Mouse (Mus musculus): ENCODE measurements around the gene Cobl. TPM values are rescaled to one million over a fixed set of nuclear protein-coding genes. Genes with fewer than 3 reads are reported as not detected.
A peak's percentile ranks its signal among the peaks of the same experiment; 100 is the strongest.

Gene Cobl
- polyA plus RNA-seq, 1 experiment from 2014 or later, result 8.2 TPM

DNA sequence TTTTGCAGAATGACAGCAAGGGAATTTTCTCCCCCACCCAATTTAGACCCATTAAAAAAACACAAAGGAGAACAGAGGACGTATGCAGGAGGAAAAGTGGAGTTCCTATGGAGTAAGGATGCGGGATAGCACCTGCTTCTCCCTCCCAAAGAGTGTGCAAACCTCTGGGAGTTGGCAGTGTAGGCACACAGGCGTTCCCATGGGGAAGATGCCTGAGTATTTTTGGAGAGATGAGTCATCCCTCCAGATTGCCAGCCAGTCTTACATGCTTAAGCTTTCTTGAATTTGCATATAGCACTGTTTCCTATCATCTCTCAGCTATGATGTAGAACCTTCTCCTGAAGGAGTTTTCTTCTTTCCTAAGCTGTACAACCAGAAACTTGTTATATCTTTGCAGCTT lies 70.6 kb downstream of the Cobl start:
- Histone ChIP-seq H3K9me3 (ENCODE audit: control insufficient read depth, low read length) (no peaks in the 10 kb centered on the region), H3K4me2 (no peak overlapping the region), H3K27ac (ENCODE audit: low read depth, low read length) (no peak overlapping the region), H3K36me3 (ENCODE audit: control insufficient read depth, insufficient read depth, low read length) (no peaks in the 10 kb centered on the region), H3K4me3 (ENCODE audit: low read depth, low read length) (no peak overlapping the region), H3K27me3 (replicated peaks; ENCODE audit: control insufficient read depth, insufficient read depth, low read length) (no peaks in the 10 kb centered on the region), H3K4me1 (replicated peaks; ENCODE audit: control insufficient read depth, insufficient read depth, low read length) (no peaks in the 10 kb centered on the region), H3K9ac (ENCODE audit: low read depth, low read length) (no peak overlapping the region)
- no peak for ATAC-seq (replicated peaks; ENCODE audit: low FRiP score)
- 59% methylated on average over 3 of the region's 3 CpGs for WGBS
- DNase-seq (ENCODE audit: low spot score), result no peak

DNA sequence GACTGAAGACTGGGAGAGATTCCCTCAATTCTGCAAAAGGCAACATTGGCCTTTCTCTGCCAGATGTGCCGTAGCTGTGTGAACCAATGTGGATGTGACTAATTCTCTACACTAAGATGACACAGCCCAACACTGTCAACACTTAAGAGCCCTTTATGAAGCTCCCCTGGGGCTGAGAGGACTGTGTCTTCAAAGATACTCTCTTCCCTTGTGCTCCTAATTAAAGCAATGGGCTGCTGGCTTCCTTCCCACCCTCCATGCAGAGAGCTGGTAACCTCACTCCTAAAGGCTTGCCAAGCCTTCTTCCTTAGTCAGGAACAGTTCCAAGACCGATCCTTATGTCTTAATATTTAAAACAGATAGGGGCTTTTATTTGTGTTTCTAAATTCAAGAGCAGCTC lies 79.9 kb downstream of the Cobl start:
- H3K4me2 ChIP-seq, result no peak overlapping the region
- H3K9me3 ChIP-seq (ENCODE audit: control insufficient read depth, low read length), result no peaks in the 10 kb centered on the region
- ATAC-seq (replicated peaks; ENCODE audit: low FRiP score) (no peak), DNase-seq (ENCODE audit: low spot score) (no peak)
- H3K4me1 ChIP-seq (replicated peaks; ENCODE audit: control insufficient read depth, insufficient read depth, low read length), result no peaks in the 10 kb centered on the region
- no peak overlapping the region for H3K27ac ChIP-seq (ENCODE audit: low read depth, low read length)
- 73% methylated on average over 2 of the region's 2 CpGs for WGBS
- no peaks in the 10 kb centered on the region for H3K27me3 ChIP-seq (replicated peaks; ENCODE audit: control insufficient read depth, insufficient read depth, low read length)
- no peaks in the 10 kb centered on the region for H3K36me3 ChIP-seq (ENCODE audit: control insufficient read depth, insufficient read depth, low read length)
- no peak overlapping the region for H3K9ac ChIP-seq (ENCODE audit: low read depth, low read length)
- no peak overlapping the region for H3K4me3 ChIP-seq (ENCODE audit: low read depth, low read length)

DNA sequence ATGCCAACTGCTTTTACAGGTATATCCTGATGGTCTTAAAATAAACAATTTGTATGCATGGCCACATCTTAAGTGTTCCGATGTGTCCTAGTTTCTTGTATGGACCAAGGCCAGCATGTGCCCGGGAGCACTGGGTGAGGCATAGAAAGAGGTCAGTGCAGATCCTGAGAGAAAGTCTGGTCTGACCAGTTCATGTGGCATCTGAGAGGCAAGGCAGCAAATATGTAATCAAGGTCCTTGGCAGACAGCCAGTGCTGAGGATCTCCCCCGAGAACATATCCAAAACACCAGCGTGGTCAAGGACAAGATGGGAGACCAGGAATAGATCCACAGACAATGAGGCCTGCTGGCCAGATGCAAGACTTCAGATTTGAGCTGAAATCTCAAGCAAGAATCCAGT lies 81.8 kb downstream of the Cobl start:
- H3K27me3 ChIP-seq (replicated peaks; ENCODE audit: control insufficient read depth, insufficient read depth, low read length), result no peaks in the 10 kb centered on the region
- no peak overlapping the region for H3K9ac ChIP-seq (ENCODE audit: low read depth, low read length)
- no peak overlapping the region for H3K27ac ChIP-seq (ENCODE audit: low read depth, low read length)
- 81% methylated on average over 4 of the region's 4 CpGs for WGBS
- H3K4me1 ChIP-seq (replicated peaks; ENCODE audit: control insufficient read depth, insufficient read depth, low read length), result no peaks in the 10 kb centered on the region
- no peaks in the 10 kb centered on the region for H3K36me3 ChIP-seq (ENCODE audit: control insufficient read depth, insufficient read depth, low read length)
- DNase-seq (ENCODE audit: low spot score) (no peak), ATAC-seq (replicated peaks; ENCODE audit: low FRiP score) (no peak)
- H3K4me3 ChIP-seq (ENCODE audit: low read depth, low read length), result no peak overlapping the region
- H3K4me2 ChIP-seq, result no peak overlapping the region
- no peaks in the 10 kb centered on the region for H3K9me3 ChIP-seq (ENCODE audit: control insufficient read depth, low read length)

DNA sequence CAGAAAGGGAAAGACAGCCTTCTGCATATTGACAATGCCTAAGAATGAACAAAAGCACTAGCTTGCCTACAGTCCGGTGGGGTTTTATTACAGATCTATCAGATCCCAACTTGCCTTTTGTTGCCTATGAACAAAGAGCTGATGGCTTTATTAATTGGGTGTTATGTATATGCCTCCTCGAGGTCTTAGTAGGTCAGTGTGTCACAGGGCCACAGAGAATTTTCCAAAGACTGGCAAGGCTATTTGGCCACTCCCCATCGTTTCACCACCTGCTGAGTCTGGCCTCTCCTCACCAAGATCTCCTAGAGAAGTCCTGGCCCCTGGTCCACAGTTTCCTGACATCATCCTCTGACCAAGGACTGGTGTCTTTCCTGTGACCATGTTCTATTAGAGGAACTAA lies 83.7 kb downstream of the Cobl start:
- Histone ChIP-seq H3K36me3 (ENCODE audit: control insufficient read depth, insufficient read depth, low read length) (no peaks in the 10 kb centered on the region), H3K4me2 (no peak overlapping the region), H3K4me3 (ENCODE audit: low read depth, low read length) (no peak overlapping the region), H3K9ac (ENCODE audit: low read depth, low read length) (no peak overlapping the region), H3K27ac (ENCODE audit: low read depth, low read length) (no peak overlapping the region), H3K27me3 (replicated peaks; ENCODE audit: control insufficient read depth, insufficient read depth, low read length) (no peaks in the 10 kb centered on the region), H3K4me1 (replicated peaks; ENCODE audit: control insufficient read depth, insufficient read depth, low read length) (no peaks in the 10 kb centered on the region), H3K9me3 (ENCODE audit: control insufficient read depth, low read length) (no peaks in the 10 kb centered on the region)
- 71% methylated on average over 3 of the region's 3 CpGs for WGBS
- no peak for ATAC-seq (replicated peaks; ENCODE audit: low FRiP score)
- no peak for DNase-seq (ENCODE audit: low spot score)

DNA sequence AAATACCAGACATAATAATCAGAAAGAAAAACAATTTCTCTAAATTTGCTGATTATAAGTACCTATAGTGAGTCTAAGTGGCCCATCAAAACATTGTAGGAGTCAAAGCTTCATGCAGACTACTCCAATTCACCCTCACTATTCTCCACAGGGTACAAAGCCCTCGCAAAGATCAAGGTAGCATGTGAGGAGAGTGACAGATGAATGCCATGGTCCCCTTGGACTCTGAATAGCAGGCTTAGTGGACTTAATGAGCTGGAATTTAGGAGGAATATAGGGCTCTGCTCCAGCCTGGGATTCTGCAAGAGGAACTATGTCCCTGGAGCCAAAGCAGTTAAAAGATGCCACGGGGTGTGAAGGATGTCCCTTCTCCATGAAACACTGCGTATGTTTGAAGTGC lies 88.1 kb downstream of the Cobl start:
- no peaks in the 10 kb centered on the region for H3K27me3 ChIP-seq (replicated peaks; ENCODE audit: control insufficient read depth, insufficient read depth, low read length)
- no peaks in the 10 kb centered on the region for H3K4me1 ChIP-seq (replicated peaks; ENCODE audit: control insufficient read depth, insufficient read depth, low read length)
- no peaks in the 10 kb centered on the region for H3K36me3 ChIP-seq (ENCODE audit: control insufficient read depth, insufficient read depth, low read length)
- DNase-seq (ENCODE audit: low spot score), result no peak
- H3K9me3 ChIP-seq (ENCODE audit: control insufficient read depth, low read length), result no peaks in the 10 kb centered on the region
- no peak overlapping the region for H3K27ac ChIP-seq (ENCODE audit: low read depth, low read length)
- no peak overlapping the region for H3K4me3 ChIP-seq (ENCODE audit: low read depth, low read length)
- no peak overlapping the region for H3K9ac ChIP-seq (ENCODE audit: low read depth, low read length)
- ATAC-seq (replicated peaks; ENCODE audit: low FRiP score), result no peak
- H3K4me2 ChIP-seq, result no peak overlapping the region
- WGBS, result 76% methylated on average over 3 of the region's 3 CpGs

DNA sequence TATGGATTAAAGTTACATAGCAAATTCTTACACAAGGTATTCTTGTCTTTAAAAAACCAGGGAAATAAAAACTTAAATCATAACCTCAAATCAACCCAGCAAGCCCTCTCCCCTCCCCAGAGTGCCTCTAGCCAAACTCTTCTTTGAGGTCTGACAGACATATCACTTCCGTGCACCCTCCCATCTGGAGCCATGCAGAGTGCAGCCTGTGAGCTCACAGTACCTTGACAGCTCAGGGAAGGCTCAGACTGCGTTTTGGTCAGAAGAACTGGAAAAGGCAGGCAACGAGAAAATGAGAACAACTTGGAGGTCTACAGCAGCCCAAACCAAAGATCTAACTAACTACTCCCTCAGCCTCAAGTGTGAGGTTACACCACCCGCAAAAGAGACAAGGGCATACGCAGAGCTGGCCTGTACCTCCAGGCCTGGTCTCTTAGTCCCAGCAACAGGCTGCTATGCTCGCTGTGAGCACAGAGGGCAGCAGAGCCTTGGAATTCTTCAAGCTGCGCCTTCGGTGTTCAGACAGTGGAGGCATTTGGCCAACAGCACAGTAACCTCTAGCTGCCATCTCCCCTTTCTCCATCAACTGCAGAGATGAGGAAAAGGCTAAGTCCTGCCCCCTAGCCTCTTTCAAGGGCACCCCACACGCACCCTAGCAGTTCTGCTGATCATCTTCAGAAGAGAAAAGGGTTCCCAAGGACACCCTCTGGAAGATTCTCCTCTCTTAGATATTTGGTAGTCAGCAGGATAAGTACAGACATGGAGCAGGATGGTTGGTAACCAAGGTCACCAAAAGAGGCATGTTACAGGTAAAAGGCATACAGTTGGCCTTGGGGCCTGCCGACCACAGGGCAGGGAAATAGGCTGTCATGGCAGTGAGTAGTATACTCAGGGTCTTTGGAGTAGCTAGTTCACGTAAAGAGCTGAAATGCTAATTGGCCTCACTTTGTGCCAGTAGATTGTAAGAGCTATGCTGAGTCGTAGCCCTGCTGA lies 91.4 kb downstream of the Cobl start:
- no peaks in the 10 kb centered on the region for H3K36me3 ChIP-seq (ENCODE audit: control insufficient read depth, insufficient read depth, low read length)
- ATAC-seq (replicated peaks; ENCODE audit: low FRiP score), result peak; percentile 63

DNA sequence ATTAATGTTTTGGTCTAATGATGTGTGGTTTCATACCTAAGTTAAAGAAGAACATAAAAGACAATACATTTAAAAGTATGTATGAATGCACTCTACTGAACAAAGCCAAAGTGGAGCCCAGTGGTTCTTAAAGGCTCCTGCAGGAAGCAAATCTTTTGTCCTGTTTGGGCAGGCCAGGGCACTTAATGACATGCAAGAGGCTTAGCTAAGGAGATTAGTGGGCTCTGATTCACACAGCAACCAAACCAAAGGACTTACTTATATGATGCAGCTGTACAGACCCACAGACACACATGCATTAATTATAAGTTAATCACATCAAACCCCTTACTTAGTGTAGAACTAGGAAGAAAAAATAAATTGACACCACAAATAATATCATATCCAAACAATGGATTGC lies 93.8 kb downstream of the Cobl start:
- H3K9me3 ChIP-seq (ENCODE audit: control insufficient read depth, low read length), result no peaks in the 10 kb centered on the region
- H3K4me3 ChIP-seq (ENCODE audit: low read depth, low read length), result no peak overlapping the region
- H3K27ac ChIP-seq (ENCODE audit: low read depth, low read length), result no peak overlapping the region
- DNase-seq (ENCODE audit: low spot score), result no peak
- H3K36me3 ChIP-seq (ENCODE audit: control insufficient read depth, insufficient read depth, low read length), result no peaks in the 10 kb centered on the region
- H3K27me3 ChIP-seq (replicated peaks; ENCODE audit: control insufficient read depth, insufficient read depth, low read length), result no peaks in the 10 kb centered on the region
- no peak for ATAC-seq (replicated peaks; ENCODE audit: low FRiP score)
- no peak overlapping the region for H3K9ac ChIP-seq (ENCODE audit: low read depth, low read length)
- H3K4me2 ChIP-seq, result no peak overlapping the region
- H3K4me1 ChIP-seq (replicated peaks; ENCODE audit: control insufficient read depth, insufficient read depth, low read length), result no peaks in the 10 kb centered on the region

More for the DNA sequence above, 91.4 kb downstream of the Cobl start:
- no peaks in the 10 kb centered on the region for H3K9me3 ChIP-seq (ENCODE audit: control insufficient read depth, low read length)
- WGBS, result 36% methylated on average over 12 of the region's 12 CpGs
- no peak overlapping the region for H3K9ac ChIP-seq (ENCODE audit: low read depth, low read length)
- H3K4me3 ChIP-seq (ENCODE audit: low read depth, low read length), result no peak overlapping the region
- H3K4me1 ChIP-seq (replicated peaks; ENCODE audit: control insufficient read depth, insufficient read depth, low read length), result no peaks in the 10 kb centered on the region
- H3K27ac ChIP-seq (ENCODE audit: low read depth, low read length), result no peak overlapping the region
- peak; percentile 43 for DNase-seq (ENCODE audit: low spot score)
- no peaks in the 10 kb centered on the region for H3K27me3 ChIP-seq (replicated peaks; ENCODE audit: control insufficient read depth, insufficient read depth, low read length)
- H3K4me2 ChIP-seq, result no peak overlapping the region

DNA sequence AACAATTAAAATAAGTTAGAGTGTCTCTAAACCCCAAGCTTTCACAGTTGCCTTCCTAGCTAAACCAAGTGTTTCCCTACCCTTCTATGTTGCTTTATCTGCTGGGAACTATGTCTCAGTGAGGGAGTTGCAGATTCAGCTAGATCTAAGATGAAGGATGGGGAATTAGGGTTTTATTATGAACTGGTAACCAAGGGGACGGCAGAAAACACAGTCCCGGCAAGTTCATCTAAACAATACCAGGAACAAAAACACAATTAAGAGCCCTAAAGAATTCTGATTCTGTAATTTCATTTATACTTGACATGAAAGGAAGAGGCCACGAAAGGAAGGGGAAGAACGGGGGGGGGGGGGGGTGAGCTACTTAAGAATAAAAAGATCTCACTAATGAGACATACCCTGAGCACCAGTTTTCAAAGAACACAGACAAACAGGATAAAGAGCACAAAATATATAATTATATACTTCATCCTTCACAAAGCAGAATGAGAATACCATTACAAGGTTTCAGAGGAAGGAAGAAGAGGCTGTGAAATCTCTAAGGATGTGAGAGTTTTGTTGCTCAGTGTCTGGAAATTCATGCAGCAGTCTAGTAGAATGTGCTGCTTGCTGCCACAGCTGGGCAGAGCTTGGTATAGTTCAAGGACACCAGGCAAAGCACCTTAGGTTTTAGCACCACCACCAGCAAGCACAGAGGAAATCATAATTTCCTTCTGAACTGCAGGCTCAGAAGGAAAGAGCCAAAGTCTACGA lies 97.2 kb downstream of the Cobl start:
- no peak for DNase-seq (ENCODE audit: low spot score)
- ATAC-seq (replicated peaks; ENCODE audit: low FRiP score), result no peak
- 69% methylated on average over 5 of the region's 5 CpGs for WGBS

More for the DNA sequence above, 97.2 kb downstream of the Cobl start:
- H3K9me3 ChIP-seq (ENCODE audit: control insufficient read depth, low read length), result no peaks in the 10 kb centered on the region
- H3K4me1 ChIP-seq (replicated peaks; ENCODE audit: control insufficient read depth, insufficient read depth, low read length), result no peaks in the 10 kb centered on the region
- H3K9ac ChIP-seq (ENCODE audit: low read depth, low read length), result no peak overlapping the region
- H3K4me2 ChIP-seq, result no peak overlapping the region
- no peaks in the 10 kb centered on the region for H3K36me3 ChIP-seq (ENCODE audit: control insufficient read depth, insufficient read depth, low read length)
- no peak overlapping the region for H3K27ac ChIP-seq (ENCODE audit: low read depth, low read length)
- H3K27me3 ChIP-seq (replicated peaks; ENCODE audit: control insufficient read depth, insufficient read depth, low read length), result no peaks in the 10 kb centered on the region
- H3K4me3 ChIP-seq (ENCODE audit: low read depth, low read length), result no peak overlapping the region
